Mouse (Mus musculus): ENCODE results near the gene Lrpap1.

Lrpap1 gene

GRCm38 (mm10) chr5:35120024-35120423 is 14.5 kb upstream of the Lrpap1 start:
- in situ Hi-C loops (cut with MseI, MboI) = no loop called here

GRCm38 (mm10) chr5:35118418-35118817 is 12.9 kb upstream of the Lrpap1 start:
- in situ Hi-C loops (cut with MseI, MboI) = no loop called here

GRCm38 (mm10) chr5:35117633-35118032 is 12.1 kb upstream of the Lrpap1 start:
- in situ Hi-C loops (cut with MseI, MboI) = no loop called here

- in situ Hi-C loops (cut with MseI, MboI) = no loop called here
These were observed 10.4 kb upstream of the Lrpap1 start for GRCm38 (mm10) chr5:35116002-35116401.

- in situ Hi-C loops (cut with MseI, MboI) = no loop called here
These were observed 6.9 kb upstream of the Lrpap1 start for GRCm38 (mm10) chr5:35112444-35112843.

- in situ Hi-C loops (cut with MseI, MboI) = no loop called here
These were observed 344 bp upstream of the Lrpap1 start for GRCm38 (mm10) chr5:35105922-35106298.

- in situ Hi-C loops (cut with MseI, MboI) = no loop called here
These were observed 1.2 kb downstream of the Lrpap1 start for GRCm38 (mm10) chr5:35104183-35104959.

GRCm38 (mm10) chr5:35103528-35103927 is 2.0 kb downstream of the Lrpap1 start:
- in situ Hi-C loops (cut with MseI, MboI) = no loop called here

GRCm38 (mm10) chr5:35103086-35103485 is 2.5 kb downstream of the Lrpap1 start:
- in situ Hi-C loops (cut with MseI, MboI) = no loop called here

GRCm38 (mm10) chr5:35091636-35092035 is 13.9 kb downstream of the Lrpap1 start:
- in situ Hi-C loops (cut with MseI, MboI) = no loop called here

- in situ Hi-C loops (cut with MseI, MboI) = no loop called here
These were observed 16.0 kb downstream of the Lrpap1 start for GRCm38 (mm10) chr5:35089614-35089963.

GRCm38 (mm10) chr5:35088785-35089613 is 16.6 kb downstream of the Lrpap1 start:
- in situ Hi-C loops (cut with MseI, MboI) = no loop called here

GRCm38 (mm10) chr5:35084913-35085312 is 20.7 kb downstream of the Lrpap1 start:
- in situ Hi-C loops (cut with MseI, MboI) = no loop called here

- in situ Hi-C loops (cut with MseI, MboI) = no loop called here
These were observed 26.5 kb downstream of the Lrpap1 start for GRCm38 (mm10) chr5:35079101-35079500.

- in situ Hi-C loops (cut with MseI, MboI) = no loop called here
These were observed 29.2 kb downstream of the Lrpap1 start for GRCm38 (mm10) chr5:35076369-35076768.

- in situ Hi-C loops (cut with MseI, MboI) = no loop called here
These were observed 31.6 kb downstream of the Lrpap1 start for GRCm38 (mm10) chr5:35073992-35074391.

GRCm38 (mm10) chr5:35073235-35073634 is 32.3 kb downstream of the Lrpap1 start:
- in situ Hi-C loops (cut with MseI, MboI) = no loop called here

- in situ Hi-C loops (cut with MseI, MboI) = no loop called here
These were observed 33.7 kb downstream of the Lrpap1 start for GRCm38 (mm10) chr5:35071855-35072254.

GRCm38 (mm10) chr5:35070953-35071352 is 34.6 kb downstream of the Lrpap1 start:
- in situ Hi-C loops (cut with MseI, MboI) = no loop called here

- in situ Hi-C loops (cut with MseI, MboI) = no loop called here
These were observed 35.3 kb downstream of the Lrpap1 start for GRCm38 (mm10) chr5:35070314-35070713.

- in situ Hi-C loops (cut with MseI, MboI) = no loop called here
These were observed 35.7 kb downstream of the Lrpap1 start for GRCm38 (mm10) chr5:35069841-35070240.

GRCm38 (mm10) chr5:35060098-35060497 is 45.5 kb downstream of the Lrpap1 start:
- in situ Hi-C loops (cut with MseI, MboI) = no loop called here

GRCm38 (mm10) chr5:35058216-35058615 is 47.4 kb downstream of the Lrpap1 start:
- in situ Hi-C loops (cut with MseI, MboI) = no loop called here
